Mouse (Mus musculus): ENCODE results near the gene Lztr1.

The Lztr1 gene

GRCm38 (mm10) chr16:17556907-17557306, 48.4 kb downstream of the Lztr1 start:
- DNase-seq (ENCODE audit: low read depth, low spot score): no peak

GRCm38 (mm10) chr16:17557947-17558480, 49.5 kb downstream of the Lztr1 start:
- DNase-seq (ENCODE audit: low read depth, low spot score): no peak

- DNase-seq (ENCODE audit: low read depth, low spot score): no peak
Observed at GRCm38 (mm10) chr16:17558811-17559210, 50.3 kb downstream of the Lztr1 start.

GRCm38 (mm10) chr16:17559396-17560027, 51.0 kb downstream of the Lztr1 start:
- no peak for DNase-seq (ENCODE audit: low read depth, low spot score)

GRCm38 (mm10) chr16:17561128-17561750, 52.8 kb downstream of the Lztr1 start, which contains the start of gene Lrrc74b:
Gene Lrrc74b, minus strand, starts transcription at chr16:17561247.
- DNase-seq (ENCODE audit: low read depth, low spot score): peak; percentile 53

GRCm38 (mm10) chr16:17561751-17562208, 53.3 kb downstream of the Lztr1 start, which contains the start of gene P2rx6:
Gene P2rx6, plus strand, starts transcription at chr16:17561885.
- DNase-seq (ENCODE audit: low read depth, low spot score): no peak

GRCm38 (mm10) chr16:17563580-17563979, 55.1 kb downstream of the Lztr1 start:
- no peak for DNase-seq (ENCODE audit: low read depth, low spot score)

- no peak for DNase-seq (ENCODE audit: low read depth, low spot score)
Observed at GRCm38 (mm10) chr16:17564221-17564620, 55.7 kb downstream of the Lztr1 start.

- DNase-seq (ENCODE audit: low read depth, low spot score): no peak
Observed at GRCm38 (mm10) chr16:17564771-17565170, 56.3 kb downstream of the Lztr1 start.

GRCm38 (mm10) chr16:17566186-17566585, 57.7 kb downstream of the Lztr1 start:
- DNase-seq (ENCODE audit: low read depth, low spot score): no peak
